Mouse (Mus musculus): ENCODE data around the gene Hoxa4.

Hoxa4 gene

DNA sequence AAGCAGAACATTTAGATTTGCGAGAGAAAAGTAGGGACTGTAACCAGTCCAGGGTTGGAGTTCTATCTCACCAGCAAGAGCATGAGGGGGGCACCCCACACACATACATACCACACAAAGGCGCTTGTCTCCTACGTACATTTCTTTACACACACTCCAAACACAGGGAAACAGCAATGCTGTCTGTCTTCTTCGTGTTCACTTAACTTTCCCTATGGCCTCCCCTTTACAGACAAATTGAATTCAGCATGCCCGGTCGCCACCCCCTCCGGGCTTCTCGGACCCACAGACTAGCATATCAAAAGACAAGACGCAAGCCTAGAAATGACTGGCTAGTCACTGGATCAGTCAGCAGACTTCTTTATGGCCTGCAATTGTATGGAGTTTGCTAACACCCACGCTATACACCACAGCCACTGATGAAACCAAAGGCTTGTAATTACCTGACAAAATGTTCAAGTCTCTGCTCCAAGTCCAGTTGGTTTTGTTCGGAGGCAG is 11.3 kb downstream of the Hoxa4 start:
- no peak for DNase-seq (ENCODE audit: low spot score in 2 of 2)

- no peak for DNase-seq (ENCODE audit: low spot score in 2 of 2)
These were observed 11.9 kb downstream of the Hoxa4 start for GRCm38 (mm10) chr6:52179690-52180089.

DNA sequence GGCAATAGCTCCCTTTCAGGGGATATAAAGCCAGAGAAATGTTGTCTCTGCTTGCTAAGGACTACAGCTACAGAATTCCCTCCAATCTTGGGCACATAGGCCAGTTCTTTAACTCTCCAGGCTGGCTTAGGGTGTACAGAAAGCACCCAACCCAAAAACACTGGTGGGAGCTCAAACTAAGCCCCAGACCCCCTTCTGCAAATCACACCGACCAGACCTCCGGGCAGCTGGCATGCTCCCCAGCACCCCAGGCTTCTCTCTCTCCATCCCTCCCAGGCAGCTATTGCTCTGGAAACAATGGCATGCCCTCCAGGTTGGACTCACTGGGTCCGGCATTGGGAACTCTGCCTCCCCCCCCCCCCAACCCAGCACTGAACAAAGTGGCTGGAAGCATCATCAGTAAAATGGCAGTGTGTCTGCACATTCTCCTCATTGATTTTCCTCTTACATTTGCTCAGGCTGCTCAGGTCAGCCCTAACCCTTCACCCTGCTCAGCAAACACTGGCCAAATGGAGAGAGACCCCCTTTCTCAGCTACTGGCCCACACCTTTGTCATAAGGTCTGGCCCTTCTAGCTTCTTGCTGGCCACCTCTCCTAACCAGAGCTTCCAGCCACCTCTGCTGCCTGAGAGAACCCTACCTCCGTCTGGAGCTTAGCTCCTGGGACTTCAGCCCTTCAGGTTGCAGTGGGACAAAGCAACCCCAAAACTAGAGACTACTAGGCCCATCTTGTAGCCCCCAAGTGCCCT is 12.5 kb downstream of the Hoxa4 start:
- no peak for DNase-seq (ENCODE audit: low spot score in 2 of 2)

- no peak for DNase-seq (ENCODE audit: low spot score in 2 of 2)
These were observed 13.7 kb downstream of the Hoxa4 start for GRCm38 (mm10) chr6:52177806-52178205.

GRCm38 (mm10) chr6:52177061-52177735 is 14.4 kb downstream of the Hoxa4 start, which contains the start of gene 5730596B20Rik:
Gene 5730596B20Rik (plus strand): TSS chr6:52177498.
- DNase-seq (ENCODE audit: low spot score in 2 of 2) = no peak

GRCm38 (mm10) chr6:52176391-52176790 is 15.2 kb downstream of the Hoxa4 start:
- no peak for DNase-seq (ENCODE audit: low spot score in 2 of 2)

- no peak for DNase-seq (ENCODE audit: low spot score in 2 of 2)
These were observed 15.7 kb downstream of the Hoxa4 start for GRCm38 (mm10) chr6:52175864-52176263.

- no peak for DNase-seq (ENCODE audit: low spot score in 2 of 2)
These were observed 16.4 kb downstream of the Hoxa4 start for GRCm38 (mm10) chr6:52174968-52175751.

DNA sequence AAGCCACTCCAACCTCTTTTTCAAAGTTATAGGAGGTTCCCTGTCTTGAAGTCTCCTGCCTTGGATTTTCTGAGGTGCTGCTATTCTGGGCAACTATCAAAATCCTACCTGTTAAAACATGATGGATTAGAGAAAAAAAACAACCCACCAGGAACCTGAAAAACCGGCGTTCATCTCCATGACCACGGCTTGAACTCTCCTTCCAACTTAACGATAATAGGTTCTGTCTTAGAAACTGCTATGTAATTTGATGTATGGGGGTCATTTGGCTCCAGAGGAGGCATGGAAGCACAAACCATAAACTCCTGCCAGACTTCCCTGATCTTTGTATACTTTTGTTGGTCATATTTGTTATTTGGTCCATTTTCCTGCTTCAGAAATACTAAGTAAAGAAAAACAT is 17.9 kb downstream of the Hoxa4 start:
- DNase-seq (ENCODE audit: low spot score in 2 of 2) = no peak

- DNase-seq (ENCODE audit: low spot score in 2 of 2) = no peak
These were observed 19.1 kb downstream of the Hoxa4 start for GRCm38 (mm10) chr6:52172501-52172900.

GRCm38 (mm10) chr6:52171938-52172337 is 19.6 kb downstream of the Hoxa4 start:
- no peak for DNase-seq (ENCODE audit: low spot score in 2 of 2)

DNA sequence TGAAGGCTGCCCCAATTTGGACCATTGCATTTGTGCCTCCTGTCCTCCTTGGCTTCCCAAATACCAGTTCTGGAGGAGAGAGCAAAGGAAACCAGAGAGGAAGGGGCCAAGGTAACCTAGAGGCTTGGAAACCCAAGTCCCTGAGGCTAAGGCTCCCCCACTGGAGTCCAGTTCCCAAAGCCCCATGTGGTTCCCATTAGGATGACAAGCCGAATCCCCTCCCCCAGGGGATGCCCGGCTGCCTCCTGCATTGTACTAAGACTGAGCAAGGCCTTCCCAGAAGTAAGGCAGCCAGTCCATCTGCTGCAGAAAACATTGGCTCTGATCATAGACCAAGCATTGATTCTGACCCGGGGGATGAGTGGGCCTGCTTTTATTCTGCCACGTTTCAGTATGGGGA is 20.2 kb downstream of the Hoxa4 start:
- no peak for DNase-seq (ENCODE audit: low spot score in 2 of 2)

- no peak for DNase-seq (ENCODE audit: low spot score in 2 of 2)
These were observed 20.7 kb downstream of the Hoxa4 start for GRCm38 (mm10) chr6:52170898-52171223.

GRCm38 (mm10) chr6:52170166-52170897 is 21.2 kb downstream of the Hoxa4 start:
- no peak for DNase-seq (ENCODE audit: low spot score in 2 of 2)

GRCm38 (mm10) chr6:52169499-52170165 is 21.9 kb downstream of the Hoxa4 start:
- no peak for DNase-seq (ENCODE audit: low spot score in 2 of 2)

DNA sequence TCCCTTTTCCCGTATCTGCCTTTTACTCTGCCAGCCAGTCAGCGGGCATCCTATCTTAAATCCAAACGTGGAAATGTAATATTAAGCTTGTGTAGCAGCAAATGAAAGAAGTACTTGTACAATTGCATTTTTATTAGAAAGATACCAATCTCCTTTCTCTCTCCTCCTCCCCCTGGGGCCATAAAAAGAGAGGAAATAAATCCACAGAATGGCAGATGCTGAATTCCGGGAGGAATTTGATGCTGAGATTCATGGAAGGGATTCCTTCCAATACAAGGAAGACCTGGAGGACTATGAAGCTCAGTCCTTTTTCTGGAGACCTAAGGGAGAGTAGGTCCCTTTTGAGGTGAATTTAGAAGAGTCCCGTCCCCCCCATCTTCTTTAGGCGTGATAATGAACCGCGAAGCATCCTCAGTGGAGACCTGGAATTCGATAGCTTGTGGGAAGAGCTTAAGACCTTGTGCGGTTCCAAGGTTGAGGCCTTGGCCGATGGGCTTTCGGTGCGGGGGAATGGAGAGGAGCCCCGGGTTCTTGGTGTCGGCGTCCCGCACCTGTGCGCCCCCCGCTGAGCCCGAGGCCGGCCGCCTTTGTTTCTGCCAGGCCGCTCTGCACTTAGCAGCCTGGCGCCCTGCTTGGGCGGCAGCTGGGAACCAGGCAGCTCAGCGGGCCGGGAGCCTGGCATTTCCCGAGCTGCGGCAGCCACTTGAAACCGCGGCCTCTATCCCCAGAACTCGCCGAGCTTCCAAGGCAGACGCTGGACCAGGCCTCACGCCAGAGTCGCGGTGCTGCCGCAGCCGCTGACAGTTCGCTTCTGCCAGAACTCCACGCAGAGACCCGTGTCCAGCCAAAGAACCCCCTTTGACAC is 23.1 kb downstream of the Hoxa4 start:
- DNase-seq (ENCODE audit: low spot score in 2 of 2) = no peak

DNA sequence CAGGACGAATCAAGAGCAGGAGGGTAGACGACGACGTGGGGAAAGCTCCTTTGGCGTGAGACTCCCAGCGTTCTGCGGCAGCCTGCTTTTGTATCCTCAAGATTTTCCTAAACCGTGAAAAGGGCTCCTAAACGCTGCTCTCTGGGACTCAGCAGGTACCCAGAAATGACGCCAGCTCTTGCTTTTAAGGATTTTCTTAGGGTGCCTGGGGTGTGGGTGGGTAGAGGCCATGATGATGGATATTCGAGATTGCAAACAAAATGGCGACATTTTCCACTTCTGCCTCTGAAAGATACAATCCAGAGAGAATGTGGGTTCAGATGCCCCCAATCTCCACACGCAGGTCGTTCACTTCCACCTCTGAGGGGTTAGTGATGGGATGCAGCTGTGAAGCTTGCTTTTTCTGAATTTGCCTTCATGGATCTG is 23.8 kb downstream of the Hoxa4 start:
- no peak for DNase-seq (ENCODE audit: low spot score in 2 of 2)

DNA sequence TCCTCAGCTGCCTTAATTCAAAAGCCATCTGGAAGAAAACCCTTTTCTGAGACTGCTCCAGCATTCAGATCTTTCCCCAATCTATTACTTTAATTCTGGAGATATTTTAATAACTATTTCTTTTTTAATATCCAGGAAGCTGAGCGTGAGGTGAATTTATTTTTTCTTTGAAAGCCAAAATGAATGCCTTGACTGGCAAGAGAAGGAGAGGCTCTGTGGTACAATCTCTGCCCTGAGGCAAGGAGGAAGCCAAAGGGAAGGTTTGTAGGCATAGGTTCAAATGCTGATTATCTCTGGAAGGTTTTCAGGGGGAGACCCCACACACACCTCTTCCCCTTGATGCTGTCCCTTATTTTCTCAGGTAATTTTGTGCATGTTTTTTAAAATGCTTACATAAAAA is 24.4 kb downstream of the Hoxa4 start:
- no peak for DNase-seq (ENCODE audit: low spot score in 2 of 2)

DNA sequence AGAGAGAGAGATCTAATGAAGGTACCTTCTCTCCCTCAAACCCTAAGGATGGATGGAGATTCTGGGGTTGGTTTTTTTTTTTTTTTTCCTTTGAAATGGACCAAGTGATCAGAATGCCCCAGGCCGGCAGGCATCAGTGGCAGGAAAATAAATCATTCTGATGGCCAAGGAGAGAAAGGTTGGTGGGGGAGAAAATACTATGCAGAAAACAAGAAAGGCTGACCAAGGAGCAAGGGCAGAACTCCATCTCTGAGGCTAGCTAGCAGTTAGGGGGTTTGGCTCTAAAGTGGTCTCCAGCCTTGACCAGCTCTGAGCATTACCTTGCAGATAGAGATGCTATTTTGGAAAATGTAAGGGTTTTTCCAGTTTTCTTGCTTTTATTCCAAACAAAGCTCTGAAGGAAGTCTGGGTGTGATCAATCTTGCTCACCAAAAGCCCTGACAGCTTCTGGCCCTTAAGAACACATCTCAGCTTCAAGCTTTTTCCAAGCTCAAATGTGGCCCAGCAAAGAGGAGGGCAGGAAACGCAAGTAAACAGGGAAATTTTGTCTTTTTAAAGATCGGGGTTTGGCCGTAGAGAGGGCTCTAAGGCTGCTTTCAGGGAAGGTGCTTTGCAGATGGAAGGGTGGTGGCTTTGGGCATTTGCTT is 25.0 kb downstream of the Hoxa4 start:
- no peak for DNase-seq (ENCODE audit: low spot score in 2 of 2)

All from natural killer cell, adult 2 months (primary cell).